21 mouse cellular contexts compared by ENCODE assay signal in genomic region chr17:87053921-87054320, GRCm38 (mm10). TPM values are rescaled to one million over a fixed set of nuclear protein-coding genes. Genes with fewer than 3 reads are reported as not detected.
DNase-seq lines count a peak whose midpoint lies in the region; ATAC-seq and TF ChIP-seq lines count a peak whose summit lies in the region.
"Had no signal": no experiment of that assay in that cellular context is flagged by ENCODE, and none has a peak within 500 bp of the region (broad histone marks: within the 10 kb centered on the region; RNA-seq: fewer than 3 reads in every experiment).

No protein-coding gene starts in this region.

- peak; percentile 49 for DNase-seq in adrenal gland, postnatal 10 days
- no peak for DNase-seq in adrenal gland, adult 8-10 months
- DNase-seq in kidney, postnatal 4 days: no peak
- DNase-seq in adrenal gland, postnatal 25 days: peak; percentile 33
- DNase-seq in forebrain, embryonic 10.5 days (ENCODE audit: extremely low spot score, low spot score): no peak
- DNase-seq: cerebellum, adult 11 months; cerebellum, adult 8-10 months; cerebellum, postnatal 25 days; gastrocnemius, postnatal 14 days; heart, postnatal 14 days; kidney, adult 2 months had no signal

- no peaks in the 10 kb centered on the region for H3K9me3 ChIP-seq in kidney, embryonic 15.5 days (replicated peaks)
- no peaks in the 10 kb centered on the region for H3K9me3 ChIP-seq in forebrain, embryonic 10.5 days
- H3K9me3 ChIP-seq: embryonic facial prominence, embryonic 12.5 days; forebrain, embryonic 12.5 days; heart, embryonic 15.5 days; hindbrain, embryonic 10.5 days; hindbrain, embryonic 15.5 days had no signal

- peaks cover 35% of the 10 kb centered on the region for H3K4me1 ChIP-seq in kidney, embryonic 15.5 days
- peaks cover 6% of the 10 kb centered on the region for H3K4me1 ChIP-seq in testis, adult 2 months (ENCODE audit: control insufficient read depth, insufficient read depth, low read length)
- peaks cover 14% of the 10 kb centered on the region for H3K4me1 ChIP-seq in forebrain, embryonic 10.5 days
- H3K4me1 ChIP-seq: hindbrain, embryonic 15.5 days had no signal

- H3K4me2 ChIP-seq in kidney, embryonic 15.5 days: no peak overlapping the region
- H3K4me2 ChIP-seq: embryonic facial prominence, embryonic 12.5 days; forebrain, embryonic 12.5 days; heart, embryonic 15.5 days; hindbrain, embryonic 15.5 days had no signal

- no peak for TF ChIP-seq POLR2A in testis, adult 2 months (IDR thresholded peaks at IDR 0.05; ENCODE audit: control insufficient read depth, low read depth, low read length)

- no peak for TF ChIP-seq CTCF in testis, adult 2 months (IDR thresholded peaks at IDR 0.05; ENCODE audit: control insufficient read depth, insufficient read depth, insufficient replicate concordance, low read depth, low read length)

- H3K27me3 ChIP-seq in kidney, embryonic 15.5 days: no peaks in the 10 kb centered on the region
- no peaks in the 10 kb centered on the region for H3K27me3 ChIP-seq in testis, adult 2 months (ENCODE audit: control insufficient read depth, insufficient read depth, low read length)
- no peaks in the 10 kb centered on the region for H3K27me3 ChIP-seq in forebrain, embryonic 10.5 days (ENCODE audit: poor library complexity, severe bottlenecking)
- H3K27me3 ChIP-seq: embryonic facial prominence, embryonic 12.5 days; forebrain, embryonic 12.5 days; heart, embryonic 15.5 days; hindbrain, embryonic 15.5 days had no signal

- H3K27ac ChIP-seq in kidney, embryonic 15.5 days: peak overlapping the region; percentile 85; the same call in 1 of the 2 replicates
- H3K27ac ChIP-seq in testis, adult 2 months (ENCODE audit: control insufficient read depth, insufficient read depth, low read depth, low read length): 0 out of 2 replicates have a peak overlapping the region, but pooled peaks have one; percentile 42
- H3K27ac ChIP-seq in forebrain, embryonic 10.5 days: no peak overlapping the region
- H3K27ac ChIP-seq: embryonic facial prominence, embryonic 12.5 days; forebrain, embryonic 12.5 days; hindbrain, embryonic 10.5 days; hindbrain, embryonic 15.5 days had no signal

- ATAC-seq in kidney, embryonic 15.5 days (replicated peaks; ENCODE audit: low FRiP score): no peak
- no peak for ATAC-seq in CD4-positive, CD25-positive, alpha-beta regulatory T cell, adult 4 months
- ATAC-seq: forebrain, embryonic 16.5 days; intestine, embryonic 16.5 days had no signal

- no peak overlapping the region for H3K4me3 ChIP-seq in kidney, embryonic 15.5 days (replicated peaks)
- H3K4me3 ChIP-seq in testis, adult 2 months (ENCODE audit: control insufficient read depth, low read depth, low read length): peak overlapping the region; percentile 21; the same call in 1 of the 2 replicates
- no peak overlapping the region for H3K4me3 ChIP-seq in forebrain, embryonic 10.5 days
- H3K4me3 ChIP-seq: embryonic facial prominence, embryonic 12.5 days; forebrain, embryonic 12.5 days; heart, embryonic 15.5 days; hindbrain, embryonic 10.5 days; hindbrain, embryonic 15.5 days had no signal

- no peak overlapping the region for H3K9ac ChIP-seq in kidney, embryonic 15.5 days
- H3K9ac ChIP-seq: embryonic facial prominence, embryonic 12.5 days; forebrain, embryonic 12.5 days; heart, embryonic 15.5 days; hindbrain, embryonic 15.5 days had no signal

- 66% methylated on average over 5 of the region's 5 CpGs for WGBS in kidney, embryonic 15.5 days
- WGBS in forebrain, embryonic 10.5 days: 82% methylated on average over 5 of the region's 5 CpGs

- H3K36me3 ChIP-seq in kidney, embryonic 15.5 days: no peaks in the 10 kb centered on the region
- H3K36me3 ChIP-seq in testis, adult 2 months (ENCODE audit: control insufficient read depth, insufficient read depth, low read length): no peaks in the 10 kb centered on the region
- H3K36me3 ChIP-seq in forebrain, embryonic 10.5 days (replicated peaks): no peaks in the 10 kb centered on the region
- H3K36me3 ChIP-seq: embryonic facial prominence, embryonic 12.5 days; forebrain, embryonic 12.5 days; heart, embryonic 15.5 days; hindbrain, embryonic 10.5 days; hindbrain, embryonic 15.5 days had no signal

RNA-seq across cellular contexts. Expression of gene Cript, which starts 28.6 kb away (rescaled TPM):
- total RNA-seq in adrenal gland, postnatal 10 days (2021): 10 to 100 TPM; 49.9 to 52.7 TPM
- total RNA-seq in adrenal gland, adult 8-10 months (2022): 10 to 100 TPM; 53.2 to 83.7 (median 71.9) TPM
- polyA plus RNA-seq in kidney, embryonic 15.5 days (2015; fragmentation: Nextera tagmentation; extraction: Ambion mirVana): 136 and 147 TPM in 2 replicates
- 67.1 and 68.5 TPM in 2 replicates for total RNA-seq in adrenal gland, postnatal 25 days (2021)
- polyA plus RNA-seq in testis, adult 2 months (2012; rRNA removed): 39.2 and 58.9 TPM in 2 replicates
- polyA plus RNA-seq in CD4-positive, CD25-positive, alpha-beta regulatory T cell, adult 4 months (2017; shearing (Covaris generic)): 100 to 1,000 TPM in 1 of 2 experiments, 10 to 100 TPM in 1; 93.3 to 104 TPM
- polyA plus RNA-seq in forebrain, embryonic 10.5 days (2016; fragmentation: Nextera tagmentation; extraction: Ambion mirVana): 142 and 143 TPM in 2 replicates

RNA-seq across cellular contexts. Expression of gene Pigf, which starts 28.7 kb away (rescaled TPM):
- 10 to 100 TPM in 1 of 2 experiments, 1 to 10 TPM in 1; 8.3 to 11.0 TPM for total RNA-seq in adrenal gland, postnatal 10 days (2021)
- 10 to 100 TPM; 15.9 to 19.2 (median 18.1) TPM for total RNA-seq in adrenal gland, adult 8-10 months (2022)
- 39.2 and 46.7 TPM in 2 replicates for polyA plus RNA-seq in kidney, embryonic 15.5 days (2015; fragmentation: Nextera tagmentation; extraction: Ambion mirVana)
- total RNA-seq in adrenal gland, postnatal 25 days (2021): 14.0 and 15.4 TPM in 2 replicates
- 86.0 and 112 TPM in 2 replicates for polyA plus RNA-seq in testis, adult 2 months (2012; rRNA removed)
- polyA plus RNA-seq in CD4-positive, CD25-positive, alpha-beta regulatory T cell, adult 4 months (2017; shearing (Covaris generic)): 10 to 100 TPM; 20.4 to 22.1 TPM
- polyA plus RNA-seq in forebrain, embryonic 10.5 days (2016; fragmentation: Nextera tagmentation; extraction: Ambion mirVana): 49.7 and 56.7 TPM in 2 replicates

RNA-seq across cellular contexts. Expression of gene Socs5, which starts 53.6 kb away (rescaled TPM):
- 10 to 100 TPM; 40.3 to 48.3 TPM for total RNA-seq in adrenal gland, postnatal 10 days (2021)
- 100 to 1,000 TPM in 1 of 4 experiments, 10 to 100 TPM in 3; 72.2 to 108 (median 96.0) TPM for total RNA-seq in adrenal gland, adult 8-10 months (2022)
- 14.9 and 17.0 TPM in 2 replicates for polyA plus RNA-seq in kidney, embryonic 15.5 days (2015; fragmentation: Nextera tagmentation; extraction: Ambion mirVana)
- total RNA-seq in adrenal gland, postnatal 25 days (2021): 82.7 and 83.4 TPM in 2 replicates
- 6.4 and 6.9 TPM in 2 replicates for polyA plus RNA-seq in testis, adult 2 months (2012; rRNA removed)
- polyA plus RNA-seq in CD4-positive, CD25-positive, alpha-beta regulatory T cell, adult 4 months (2017; shearing (Covaris generic)): 1 to 10 TPM; 8.7 to 9.3 TPM
- 6.4 and 7.4 TPM in 2 replicates for polyA plus RNA-seq in forebrain, embryonic 10.5 days (2016; fragmentation: Nextera tagmentation; extraction: Ambion mirVana)

Comparison
In these comparisons a context has a peak if more than half of its experiments do, and no peak if none do; other contexts are left out.
1. DNase-seq: peak in adrenal gland, postnatal 10 days (single experiment) and adrenal gland, postnatal 25 days (single experiment); none in adrenal gland, adult 8-10 months (single experiment), kidney, postnatal 4 days (0 of 2) and forebrain, embryonic 10.5 days (single experiment).